Mouse (Mus musculus) liver, embryonic 16.5 days (tissue): ENCODE measurements around the gene Morf4l1. TPM values are rescaled to one million over a fixed set of nuclear protein-coding genes. Genes with fewer than 3 reads are reported as not detected.
A peak's percentile ranks its signal among the peaks of the same experiment; 100 is the strongest.
"Not testable (repeated sequence)": the region's sequence is repeated elsewhere in the genome, so short reads cannot be mapped to it uniquely, and the experiment has no call there.

Experiments
- ATAC-seq: fragments of 200-750 bp; cut with Nextera tagmentation; 2 replicates; pipeline ENCODE4 v1.8.0; 2017; ENCODE audit warnings: low read depth, mild to moderate bottlenecking, moderate number of reproducible peaks, moderate library complexity
- H3K27ac ChIP-seq: fragments of 300-500 bp; sonication (generic); 2 replicates; pipeline ENCODE4 v1.5.1; 2014; ENCODE audit warnings: mild to moderate bottlenecking, low read length
- H3K27me3 ChIP-seq: fragments of 300-500 bp; sonication (generic); 2 replicates; pipeline ENCODE4 v1.6.1; 2014; ENCODE audit warnings: low read depth, low read length, mixed read lengths; ENCODE audit not compliant: control insufficient read depth, insufficient read depth
- H3K36me3 ChIP-seq: fragments of 300-500 bp; sonication (generic); 2 replicates; pipeline ENCODE4 v1.6.1; 2014; ENCODE audit warnings: mild to moderate bottlenecking; ENCODE audit not compliant: control insufficient read depth, insufficient read depth
- H3K4me1 ChIP-seq: fragments of 300-500 bp; sonication (generic); 2 replicates; pipeline ENCODE4 v1.6.1; 2014; ENCODE audit warnings: low read depth, low read length, mixed read lengths; ENCODE audit not compliant: control insufficient read depth
- H3K4me2 ChIP-seq: fragments of 300-500 bp; sonication (generic); 2 replicates; pipeline ENCODE4 v1.6.1; 2014; ENCODE audit warnings: low read depth, low read length, mixed read lengths
- H3K4me3 ChIP-seq: fragments of 300-500 bp; sonication (generic); 2 replicates; pipeline ENCODE4 v1.5.1; 2014; ENCODE audit warnings: low read depth, mild to moderate bottlenecking, low read length
- H3K9ac ChIP-seq: fragments of 300-500 bp; sonication (generic); 2 replicates; pipeline ENCODE4 v1.6.1; 2014; ENCODE audit warnings: low read depth, low read length
- H3K9me3 ChIP-seq: fragments of 300-500 bp; sonication (generic); replicated peaks from 2 replicates; pipeline ENCODE4 v1.6.1; 2016; ENCODE audit warnings: low read length; ENCODE audit not compliant: control insufficient read depth
- WGBS: fragments of 180-500 bp; shearing (Covaris S2); extraction: QIAGEN DNeasy Blood & Tissue Kit; methylation state at CpG from one replicate; pipeline ENCODE4 v1.1.7; 2014; ENCODE audit not compliant: insufficient replicate concordance; 5-methylcytosine and 5-hydroxymethylcytosine counted together
- polyA plus RNA-seq: library from polyadenylated mRNA; unstranded; fragments of >200 nt; fragmentation: Nextera tagmentation; extraction: Ambion mirVana; gene quantifications from 2 replicates; pipeline ENCODE4 v1.2.1, GENCODE M21; 2015

Gene Morf4l1
- polyA plus RNA-seq, 1 experiment from 2014 or later = 103 TPM

DNA sequence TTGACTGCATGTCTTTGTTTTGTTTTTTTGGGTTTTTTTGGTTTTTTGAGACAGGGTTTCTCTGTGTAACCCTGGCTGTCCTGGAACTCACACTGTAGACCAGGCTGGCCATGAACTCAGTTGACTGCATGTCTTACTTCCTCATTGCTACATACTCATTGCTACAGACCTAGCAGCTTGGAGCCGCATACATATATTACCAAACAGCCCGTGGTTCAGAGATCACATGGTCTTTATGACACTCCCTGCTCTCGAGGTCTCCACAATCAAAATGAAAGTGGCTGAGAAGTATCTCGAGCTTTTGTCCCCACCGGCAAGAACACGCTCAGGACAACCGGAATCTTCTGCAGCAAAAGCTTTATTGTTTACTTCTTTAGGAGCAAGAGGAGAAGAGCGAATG lies 71.7 kb downstream of the Morf4l1 start:
- not testable (repeated sequence) for H3K9me3 ChIP-seq, H3K27ac ChIP-seq, H3K27me3 ChIP-seq, H3K4me1 ChIP-seq, H3K9ac ChIP-seq, H3K4me3 ChIP-seq, H3K4me2 ChIP-seq, H3K36me3 ChIP-seq
- 76% methylated on average over 8 of the region's 8 CpGs for WGBS
- peak; percentile 60 for ATAC-seq

Other genes starting within 250 kb of the Morf4l1 start
- gene Rasgrf1, start 204.9 kb downstream of the Morf4l1 start, polyA plus RNA-seq = 0.02 TPM in 1 of 2 replicates, not detected in the other
- gene Ctsh, start 60.6 kb downstream of the Morf4l1 start, polyA plus RNA-seq = 153 and 170 TPM in 2 replicates
- gene Adamts7, start 48.3 kb upstream of the Morf4l1 start, polyA plus RNA-seq = 0.89 and 0.90 TPM in 2 replicates
- gene Tbc1d2b, start 156.0 kb upstream of the Morf4l1 start, polyA plus RNA-seq = 8.0 and 8.3 TPM in 2 replicates